Mouse (Mus musculus): ENCODE measurements at regions not wholly inside any gene's neighbourhood (a gene's known extent, or its start where the extent isn't known, plus 50 kb on each side); places are given as distances from the start of the nearest gene placed in this dataset.
"Not testable (repeated sequence)": the region's sequence is repeated elsewhere in the genome, so short reads cannot be mapped to it uniquely, and the experiment has no call there.

DNA sequence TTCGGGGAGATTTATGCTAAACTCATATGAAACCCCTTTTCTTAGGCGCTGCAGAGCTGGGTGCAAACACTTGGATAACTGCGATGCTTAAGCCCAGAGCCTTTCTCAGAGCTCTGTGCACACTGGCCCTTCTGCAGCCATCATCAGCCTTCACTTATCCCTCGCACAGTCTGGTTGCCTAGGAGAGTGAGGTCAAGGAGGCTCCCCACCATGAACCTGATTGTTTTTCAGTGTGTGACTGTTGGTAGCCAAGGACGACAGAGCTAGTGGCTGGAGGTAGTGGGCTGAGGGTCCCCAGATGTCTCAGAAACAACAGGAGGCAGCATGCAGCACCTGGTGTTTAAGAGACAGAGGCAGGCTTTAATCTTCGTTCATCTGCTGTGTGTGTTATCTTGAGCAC lies 108.6 kb upstream of the Gadl1 start:
- no peak for DNase-seq (ENCODE audit: extremely low spot score in 1 of 2, low spot score in 2 of 2)
- intact Hi-C loops (cut with DNase I) = no loop called here

DNA sequence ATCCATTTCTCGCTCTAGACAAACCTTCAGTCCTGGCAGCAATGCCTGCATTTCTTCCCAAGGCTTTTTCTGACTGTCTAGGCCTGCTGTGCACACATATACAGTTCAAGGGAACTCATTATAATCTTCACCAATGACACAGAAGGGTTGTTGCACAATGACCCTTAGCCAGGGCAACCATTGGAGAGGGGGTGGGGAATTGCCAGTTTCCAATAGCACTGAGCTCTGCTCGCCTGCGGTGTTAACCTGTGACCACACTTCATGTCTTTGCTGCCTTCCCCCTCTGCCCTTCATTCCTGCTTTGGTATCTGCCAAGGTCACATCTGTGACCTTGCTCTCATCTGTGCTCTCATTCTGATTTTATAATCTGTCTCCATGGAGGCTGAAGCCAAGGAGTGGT lies 106.2 kb upstream of the Gadl1 start:
- TF ChIP-seq CTCF (IDR thresholded peaks at IDR 0.05) = no peak
- intact Hi-C loops (cut with DNase I) = no loop called here

More for the DNA sequence above, 108.6 kb upstream of the Gadl1 start:
- Histone ChIP-seq H3K4me3 (no peak overlapping the region), H3K27ac (no peak overlapping the region)
- no peak for TF ChIP-seq CTCF (IDR thresholded peaks at IDR 0.05)

DNA sequence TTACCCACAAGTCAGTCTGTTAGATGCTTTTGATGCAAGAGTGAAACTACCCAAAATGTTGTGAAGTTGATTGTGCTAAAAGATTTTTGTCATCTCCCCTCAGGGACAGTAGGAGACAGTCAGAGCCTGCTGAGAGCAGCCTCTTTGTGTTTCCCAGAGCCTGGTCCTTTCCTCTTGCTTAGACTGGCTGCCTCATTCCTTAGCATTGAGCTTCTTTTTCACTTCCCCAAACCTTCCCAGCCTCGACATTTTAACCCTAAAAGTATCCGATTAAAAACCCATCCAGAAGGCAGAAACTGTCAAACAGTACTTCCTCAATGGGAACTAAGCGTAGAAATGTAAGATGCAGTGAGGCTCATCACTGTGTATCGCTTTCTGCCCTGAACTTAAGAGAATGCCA lies 104.0 kb upstream of the Gadl1 start:
- DNase-seq (ENCODE audit: extremely low spot score in 1 of 2, low spot score in 2 of 2) = no peak
- TF ChIP-seq CTCF (IDR thresholded peaks at IDR 0.05) = no peak
- H3K27ac ChIP-seq = no peak overlapping the region
- intact Hi-C loops (cut with DNase I) = no loop called here
- H3K4me3 ChIP-seq = no peak overlapping the region

More for the DNA sequence above, 106.2 kb upstream of the Gadl1 start:
- Histone ChIP-seq H3K4me3 (no peak overlapping the region), H3K27ac (no peak overlapping the region)
- DNase-seq (ENCODE audit: extremely low spot score in 1 of 2, low spot score in 2 of 2) = no peak

DNA sequence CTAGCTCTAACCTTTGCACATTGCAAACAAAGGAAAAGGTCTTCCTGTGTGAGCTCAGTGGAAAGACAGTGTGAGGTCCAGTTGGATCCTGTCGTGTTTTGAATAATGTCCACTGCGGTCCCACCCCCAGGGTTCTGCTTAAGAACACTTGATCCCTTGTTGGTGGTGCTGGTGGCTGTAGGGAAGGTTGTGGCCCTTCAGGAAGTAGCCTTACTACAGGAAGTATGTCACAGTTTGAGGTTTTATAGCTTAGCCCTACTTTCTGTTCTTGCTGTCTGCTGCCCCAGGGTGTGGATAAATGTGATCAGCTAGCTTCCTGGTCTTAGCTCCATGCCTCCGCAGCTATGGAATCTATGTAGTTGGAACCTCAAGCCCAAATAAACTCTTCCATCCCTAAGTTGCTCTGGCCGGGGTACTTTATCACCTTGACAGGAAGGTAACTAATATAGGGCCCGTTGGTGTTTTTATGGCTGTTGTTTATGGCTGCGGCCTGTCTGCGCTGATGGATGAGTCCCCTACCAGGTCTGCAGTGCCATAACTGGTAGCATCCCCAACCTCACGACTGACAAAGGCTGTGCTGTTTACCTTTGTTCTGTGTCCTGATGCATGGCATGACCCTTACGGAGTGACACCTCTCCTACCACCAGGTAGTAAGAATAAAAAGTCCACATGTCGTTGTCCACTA lies 103.1 kb upstream of the Gadl1 start:
- intact Hi-C loops (cut with DNase I) = no loop called here
- no peak for TF ChIP-seq CTCF (IDR thresholded peaks at IDR 0.05)
- Histone ChIP-seq H3K27ac (no peak overlapping the region), H3K4me3 (no peak overlapping the region)
- DNase-seq (ENCODE audit: extremely low spot score in 1 of 2, low spot score in 2 of 2) = no peak

- no peak for TF ChIP-seq CTCF (IDR thresholded peaks at IDR 0.05)
- H3K4me3 ChIP-seq = no peak overlapping the region
- H3K27ac ChIP-seq = no peak overlapping the region
- no peak for DNase-seq (ENCODE audit: extremely low spot score in 1 of 2, low spot score in 2 of 2)
- intact Hi-C loops (cut with DNase I) = no loop called here
These were observed 69.1 kb upstream of the Gadl1 start for GRCm38 (mm10) chr9:115840186-115840585.

- DNase-seq (ENCODE audit: extremely low spot score in 1 of 2, low spot score in 2 of 2) = no peak
- intact Hi-C loops (cut with DNase I) = no loop called here
- TF ChIP-seq CTCF (IDR thresholded peaks at IDR 0.05) = no peak
- H3K27ac ChIP-seq = no peak overlapping the region
- no peak overlapping the region for H3K4me3 ChIP-seq
These were observed 68.5 kb upstream of the Gadl1 start for GRCm38 (mm10) chr9:115840791-115841190.

DNA sequence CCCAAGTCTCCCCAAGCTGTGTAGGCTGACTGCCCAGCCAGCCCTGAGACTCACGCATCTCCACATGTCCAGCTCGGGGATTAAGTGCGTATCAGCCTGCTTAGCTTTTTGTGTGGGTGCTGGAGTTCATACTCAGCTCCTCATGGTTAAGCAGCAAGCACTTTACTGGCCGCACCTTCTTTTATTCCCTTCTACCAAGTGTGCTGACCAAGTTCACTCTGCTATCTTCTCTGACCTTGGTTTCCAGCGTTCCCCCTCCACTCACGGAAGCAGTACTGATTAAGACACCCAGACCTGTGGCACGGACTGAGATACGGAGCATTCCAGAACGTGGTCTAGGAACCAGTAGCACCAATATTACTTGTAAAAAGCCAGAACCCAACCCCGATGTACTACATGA lies 67.6 kb upstream of the Gadl1 start:
- DNase-seq (ENCODE audit: extremely low spot score in 1 of 2, low spot score in 2 of 2) = no peak
- intact Hi-C loops (cut with DNase I) = no loop called here
- Histone ChIP-seq H3K4me3 (no peak overlapping the region), H3K27ac (no peak overlapping the region)
- no peak for TF ChIP-seq CTCF (IDR thresholded peaks at IDR 0.05)

DNA sequence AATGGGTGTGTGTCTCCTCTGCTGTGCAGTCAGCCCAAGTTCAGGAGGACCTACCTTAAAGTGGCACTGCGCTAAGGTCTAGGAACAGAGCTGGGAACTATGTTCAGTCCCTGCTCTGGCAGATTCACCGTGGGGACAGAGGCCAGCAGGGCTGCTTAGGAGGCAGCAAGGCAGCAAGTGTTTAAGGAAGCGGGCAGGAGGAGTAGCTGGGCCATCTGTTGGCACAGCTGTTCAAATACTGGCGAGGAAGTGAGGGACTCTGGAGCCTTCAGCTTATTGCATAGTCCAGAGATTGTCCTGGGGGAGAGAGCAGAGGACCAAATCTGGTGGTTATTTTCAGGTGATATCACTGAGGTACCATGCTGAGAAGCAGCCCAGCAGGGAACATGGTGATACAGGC lies 64.9 kb upstream of the Gadl1 start:
- no peak for DNase-seq (ENCODE audit: extremely low spot score in 1 of 2, low spot score in 2 of 2)
- Histone ChIP-seq H3K27ac (no peak overlapping the region), H3K4me3 (no peak overlapping the region)
- TF ChIP-seq CTCF (IDR thresholded peaks at IDR 0.05) = no peak
- intact Hi-C loops (cut with DNase I) = no loop called here

GRCm38 (mm10) chr9:115845091-115845490 lies 64.2 kb upstream of the Gadl1 start:
- no peak overlapping the region for H3K27ac ChIP-seq
- DNase-seq (ENCODE audit: extremely low spot score in 1 of 2, low spot score in 2 of 2) = no peak
- no peak overlapping the region for H3K4me3 ChIP-seq
- TF ChIP-seq CTCF (IDR thresholded peaks at IDR 0.05) = no peak
- intact Hi-C loops (cut with DNase I) = no loop called here

DNA sequence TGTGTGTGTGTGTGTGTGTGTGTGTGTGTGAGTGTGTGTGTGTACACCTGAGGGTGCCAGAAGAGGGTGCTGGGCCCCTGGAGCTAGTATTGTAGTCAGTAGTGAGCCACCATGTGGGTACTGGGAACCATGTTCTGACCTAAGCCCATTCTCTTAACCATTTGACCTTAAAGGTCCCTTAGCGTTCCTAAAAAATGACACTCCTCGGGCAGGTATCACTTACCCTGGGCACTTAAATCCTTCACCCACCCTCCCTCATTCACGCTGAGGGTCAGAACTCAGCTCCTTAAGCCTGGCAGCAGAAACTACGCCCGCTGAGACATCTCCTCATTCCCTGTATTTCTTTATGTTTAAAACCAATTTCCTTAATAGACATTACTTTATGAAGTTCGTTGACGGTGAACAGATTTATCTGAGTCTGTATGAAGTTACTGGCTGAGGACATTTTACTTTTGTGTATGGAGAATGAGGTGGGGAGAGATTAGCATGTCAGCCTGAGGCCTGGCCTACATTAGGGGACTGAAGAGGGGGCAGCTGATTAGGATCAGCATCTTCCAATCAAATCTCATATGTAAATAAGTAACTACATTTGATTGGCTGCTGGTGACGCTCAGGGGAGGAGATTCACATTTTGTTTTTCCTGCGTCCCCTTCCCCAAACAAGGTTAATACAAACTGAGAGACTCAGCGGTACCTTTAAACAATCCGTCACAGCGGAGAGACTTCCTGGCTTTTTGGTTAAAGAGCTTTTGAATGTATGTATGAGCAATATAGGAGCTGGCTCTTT lies 61.8 kb upstream of the Gadl1 start:
- Histone ChIP-seq H3K4me3 (no peak overlapping the region), H3K27ac (no peak overlapping the region)
- no peak for TF ChIP-seq CTCF (IDR thresholded peaks at IDR 0.05)
- DNase-seq (ENCODE audit: extremely low spot score in 1 of 2, low spot score in 2 of 2) = no peak
- intact Hi-C loops (cut with DNase I) = no loop called here

- DNase-seq (ENCODE audit: extremely low spot score in 1 of 2, low spot score in 2 of 2); H3K4me3 ChIP-seq; intact Hi-C loops (cut with DNase I): not testable (repeated sequence)
These were observed 55.9 kb upstream of the Gadl1 start for GRCm38 (mm10) chr9:115853210-115853842.

GRCm38 (mm10) chr9:115857301-115857700 lies 52.0 kb upstream of the Gadl1 start:
- no peak overlapping the region for H3K27ac ChIP-seq
- no peak for DNase-seq (ENCODE audit: extremely low spot score in 1 of 2, low spot score in 2 of 2)
- TF ChIP-seq CTCF (IDR thresholded peaks at IDR 0.05) = no peak
- H3K4me3 ChIP-seq = no peak overlapping the region
- intact Hi-C loops (cut with DNase I) = loop anchor here (5.0 kb wide), 1 partner anchor 145 kb away; no protein-coding TSS in a partner anchor

More at GRCm38 (mm10) chr9:115853210-115853842, 55.9 kb upstream of the Gadl1 start:
- not testable (repeated sequence) for H3K27ac ChIP-seq
